Mouse (Mus musculus) small intestine, adult 2 months (tissue): ENCODE results near the gene Tmem251.

ENCODE experiments used
- CTCF ChIP-seq: fragments of 200-500 bp; IDR thresholded peaks from 2 replicates; pipeline ENCODE4 v1.5.1; 2012; ENCODE audit warnings: low read depth, mild to moderate bottlenecking, control low read depth, inconsistent platforms, low read length, moderate library complexity, mixed read lengths; ENCODE audit not compliant: insufficient replicate concordance, insufficient read length; ENCODE audit errors: extremely low read depth
- POLR2A ChIP-seq: fragments of 200-500 bp; IDR thresholded peaks from 2 replicates; pipeline ENCODE4 v1.6.1; 2012; ENCODE audit warnings: low read depth, mild to moderate bottlenecking, control low read depth, inconsistent platforms, low read length, moderate library complexity

- TF ChIP-seq CTCF (no peak), POLR2A (no peak)
Measured at GRCm38 (mm10) chr12:102696635-102697354, 46.8 kb upstream of the Tmem251 start.
